Mouse (Mus musculus) kidney, embryonic 15.5 days (tissue): ENCODE measurements around the gene Cbfa2t2. TPM values are rescaled to one million over a fixed set of nuclear protein-coding genes. Genes with fewer than 3 reads are reported as not detected.
A peak's percentile ranks its signal among the peaks of the same experiment; 100 is the strongest.

Experiments
- ATAC-seq: fragments of 200-750 bp; cut with Nextera tagmentation; replicated peaks from 2 replicates; pipeline ENCODE4 v1.8.0; 2017; ENCODE audit warnings: moderate TSS enrichment; ENCODE audit not compliant: low FRiP score
- H3K27ac ChIP-seq: fragments of 300-500 bp; sonication (generic); 2 replicates; pipeline ENCODE4 v1.5.1; 2015; ENCODE audit warnings: mild to moderate bottlenecking, inconsistent platforms
- H3K27me3 ChIP-seq: fragments of 300-500 bp; sonication (generic); 2 replicates; pipeline ENCODE4 v1.6.1; 2015; ENCODE audit warnings: inconsistent platforms
- H3K36me3 ChIP-seq: fragments of 300-500 bp; sonication (generic); 2 replicates; pipeline ENCODE4 v1.6.1; 2015; ENCODE audit warnings: inconsistent platforms
- H3K4me1 ChIP-seq: fragments of 300-500 bp; sonication (generic); 2 replicates; pipeline ENCODE4 v1.6.1; 2015; ENCODE audit warnings: inconsistent platforms
- H3K4me2 ChIP-seq: fragments of 300-500 bp; sonication (generic); 2 replicates; pipeline ENCODE4 v1.6.1; 2015; ENCODE audit warnings: moderate library complexity, mild to moderate bottlenecking, inconsistent platforms
- H3K4me3 ChIP-seq: fragments of 300-500 bp; sonication (generic); replicated peaks from 2 replicates; pipeline ENCODE4 v1.5.1; 2015; ENCODE audit warnings: mild to moderate bottlenecking, inconsistent platforms
- H3K9ac ChIP-seq: fragments of 300-500 bp; sonication (generic); 2 replicates; pipeline ENCODE4 v1.6.1; 2015; ENCODE audit warnings: mild to moderate bottlenecking, inconsistent platforms
- H3K9me3 ChIP-seq: fragments of 300-500 bp; sonication (generic); replicated peaks from 2 replicates; pipeline ENCODE4 v1.6.1; 2016; ENCODE audit warnings: inconsistent platforms
- WGBS: fragments of 180-500 bp; shearing (Covaris S2); methylation state at CpG from one replicate; pipeline ENCODE4 v1.1.7; 2015; ENCODE audit warnings: mixed read lengths; 5-methylcytosine and 5-hydroxymethylcytosine counted together
- polyA plus RNA-seq: library from polyadenylated mRNA; unstranded; fragments of >200 nt; fragmentation: Nextera tagmentation; extraction: Ambion mirVana; gene quantifications from 2 replicates; pipeline ENCODE4 v1.2.1, GENCODE M21; 2015

The Cbfa2t2 gene
- polyA plus RNA-seq, 1 experiment from 2014 or later: 46.0 TPM

- Histone ChIP-seq H3K36me3 (peaks cover 11% of the 10 kb centered on the region), H3K4me3 (no peak overlapping the region), H3K27ac (peak overlapping the region; percentile 87), H3K9ac (no peak overlapping the region), H3K9me3 (no peaks in the 10 kb centered on the region), H3K27me3 (no peaks in the 10 kb centered on the region), H3K4me2 (no peak overlapping the region), H3K4me1 (peaks cover 28% of the 10 kb centered on the region)
- no peak for ATAC-seq
- WGBS: 64% methylated on average over 1 of the region's 1 CpGs
Measured at GRCm38 (mm10) chr2:154454099-154454498, 17.8 kb downstream of the Cbfa2t2 start.

- Histone ChIP-seq H3K4me2 (no peak overlapping the region), H3K27ac (peak overlapping the region; percentile 87), H3K4me3 (no peak overlapping the region), H3K4me1 (peaks cover 28% of the 10 kb centered on the region), H3K9ac (no peak overlapping the region), H3K9me3 (no peaks in the 10 kb centered on the region), H3K36me3 (peaks cover 11% of the 10 kb centered on the region), H3K27me3 (no peaks in the 10 kb centered on the region)
- peak; percentile 87 for ATAC-seq
- WGBS: 33% methylated on average over 3 of the region's 3 CpGs
Measured at GRCm38 (mm10) chr2:154454605-154455004, 18.3 kb downstream of the Cbfa2t2 start.

GRCm38 (mm10) chr2:154455776-154456175, 19.5 kb downstream of the Cbfa2t2 start:
- Histone ChIP-seq H3K4me3 (no peak overlapping the region), H3K9ac (no peak overlapping the region), H3K27me3 (no peaks in the 10 kb centered on the region), H3K9me3 (no peaks in the 10 kb centered on the region), H3K4me2 (peak overlapping the region; percentile 25; the same call in 1 of the 2 replicates), H3K36me3 (peaks cover 11% of the 10 kb centered on the region), H3K4me1 (peaks cover 32% of the 10 kb centered on the region), H3K27ac (peak overlapping the region; percentile 87)
- 29% methylated on average over 5 of the region's 5 CpGs for WGBS
- ATAC-seq: peak; percentile 58; the same call in 1 of the 2 replicates

DNA sequence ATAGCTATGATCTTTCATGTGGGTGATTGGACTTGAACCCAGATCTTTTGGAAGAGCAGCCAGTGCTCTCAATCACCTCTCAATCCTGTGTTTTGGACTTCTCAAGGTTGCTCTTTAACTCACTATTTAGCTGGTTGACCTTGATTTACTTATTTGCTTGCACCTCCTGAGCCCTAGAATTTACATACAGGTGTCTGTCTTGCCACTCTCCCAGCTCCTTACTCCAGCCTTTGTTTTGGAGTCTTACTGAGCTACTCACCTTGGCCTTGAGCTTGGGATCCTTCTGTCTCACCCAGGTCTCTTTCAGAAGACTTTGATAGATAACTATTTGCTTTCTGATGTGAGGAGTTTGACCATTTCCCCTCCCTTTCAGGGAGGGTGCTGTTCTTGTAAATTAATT, 20.3 kb downstream of the Cbfa2t2 start:
- ATAC-seq: no peak
- Histone ChIP-seq H3K9ac (no peak overlapping the region), H3K36me3 (peaks cover 11% of the 10 kb centered on the region), H3K27me3 (no peaks in the 10 kb centered on the region), H3K4me1 (peaks cover 32% of the 10 kb centered on the region), H3K4me3 (no peak overlapping the region), H3K27ac (0 out of 2 replicates have a peak overlapping the region, but pooled peaks have one; percentile 9), H3K4me2 (no peak overlapping the region), H3K9me3 (no peaks in the 10 kb centered on the region)

DNA sequence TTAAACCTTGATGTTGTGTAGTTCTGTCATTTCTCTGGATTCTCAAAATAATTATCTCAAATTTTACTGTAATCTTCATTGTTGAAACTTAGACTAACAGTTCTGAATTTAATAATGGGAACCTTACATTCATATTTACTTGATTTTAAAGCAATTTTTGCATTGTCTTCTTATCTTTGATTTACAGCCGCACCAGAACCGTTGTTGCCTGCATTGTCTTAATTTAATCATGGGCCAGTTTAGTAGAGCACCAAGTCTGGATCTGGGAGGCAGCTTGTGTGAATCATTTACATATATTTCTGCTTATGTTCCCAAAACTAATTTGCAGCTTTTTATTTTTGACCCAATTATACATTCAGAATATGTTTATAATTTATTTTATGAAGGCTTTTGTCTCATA, 23.0 kb downstream of the Cbfa2t2 start:
- Histone ChIP-seq H3K4me1 (peaks cover 33% of the 10 kb centered on the region), H3K27ac (no peak overlapping the region), H3K36me3 (0 out of 2 replicates have a peak, but pooled peaks cover 4% of the 10 kb centered on the region), H3K4me3 (no peak overlapping the region), H3K4me2 (no peak overlapping the region), H3K27me3 (no peaks in the 10 kb centered on the region), H3K9me3 (no peaks in the 10 kb centered on the region), H3K9ac (no peak overlapping the region)
- no peak for ATAC-seq
- 63% methylated on average over 2 of the region's 2 CpGs for WGBS

- WGBS: 21% methylated on average over 4 of the region's 4 CpGs
- H3K36me3 ChIP-seq: 0 out of 2 replicates have a peak, but pooled peaks cover 4% of the 10 kb centered on the region
- H3K27ac ChIP-seq: peak overlapping the region; percentile 18; the same call in 1 of the 2 replicates
- no peak overlapping the region for H3K9ac ChIP-seq
- peaks cover 30% of the 10 kb centered on the region for H3K4me1 ChIP-seq
- no peaks in the 10 kb centered on the region for H3K27me3 ChIP-seq
- no peak; the same call in 1 of the 2 replicates for ATAC-seq
- no peak overlapping the region for H3K4me3 ChIP-seq
- H3K9me3 ChIP-seq: no peaks in the 10 kb centered on the region
- H3K4me2 ChIP-seq: no peak overlapping the region
Measured at GRCm38 (mm10) chr2:154459851-154460250, 23.6 kb downstream of the Cbfa2t2 start.

DNA sequence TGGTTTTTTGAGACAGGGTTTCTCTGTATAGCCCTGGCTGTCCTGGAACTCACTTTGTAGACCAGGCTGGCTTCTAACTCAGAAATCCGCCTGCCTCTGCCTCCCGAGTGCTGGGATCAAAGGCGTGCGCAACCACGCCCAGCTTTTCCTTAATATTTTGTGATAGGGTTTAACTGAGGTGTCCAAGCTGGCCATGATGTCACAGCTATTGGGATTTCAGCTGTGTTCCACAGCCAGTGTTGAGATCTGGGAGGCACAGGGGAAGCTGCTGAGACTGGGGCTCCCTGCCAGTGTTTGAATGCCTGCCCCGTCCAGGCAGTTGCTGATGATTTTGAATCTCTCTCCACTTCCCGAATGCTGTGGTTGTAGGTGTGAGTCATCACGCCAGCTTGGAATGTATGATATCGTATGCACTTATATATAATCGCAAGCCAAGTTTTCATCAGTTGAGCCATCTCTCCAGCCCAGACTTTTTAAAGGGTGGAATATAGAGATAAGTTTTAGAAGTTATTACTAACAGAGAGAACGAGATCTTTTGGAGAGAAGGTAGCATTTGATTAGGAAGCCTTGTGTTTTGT, 27.4 kb downstream of the Cbfa2t2 start:
- no peaks in the 10 kb centered on the region for H3K27me3 ChIP-seq
- peaks cover 5% of the 10 kb centered on the region; the same call in 1 of the 2 replicates for H3K36me3 ChIP-seq
- no peak overlapping the region for H3K4me2 ChIP-seq
- no peak overlapping the region for H3K4me3 ChIP-seq
- no peaks in the 10 kb centered on the region; the same call in 1 of the 2 replicates for H3K9me3 ChIP-seq
- peaks cover 16% of the 10 kb centered on the region for H3K4me1 ChIP-seq
- H3K27ac ChIP-seq: no peak overlapping the region
- ATAC-seq: no peak
- 88% methylated on average over 11 of the region's 11 CpGs for WGBS
- no peak overlapping the region for H3K9ac ChIP-seq

GRCm38 (mm10) chr2:154465914-154466335, 29.6 kb downstream of the Cbfa2t2 start:
- Histone ChIP-seq H3K4me2 (no peak overlapping the region), H3K27ac (no peak overlapping the region), H3K4me1 (peaks cover 12% of the 10 kb centered on the region), H3K9me3 (no peaks in the 10 kb centered on the region; the same call in 1 of the 2 replicates), H3K9ac (no peak overlapping the region), H3K36me3 (peaks cover 5% of the 10 kb centered on the region; the same call in 1 of the 2 replicates), H3K4me3 (no peak overlapping the region), H3K27me3 (no peaks in the 10 kb centered on the region)
- ATAC-seq: no peak
- WGBS: 74% methylated on average over 1 of the region's 1 CpGs

GRCm38 (mm10) chr2:154467139-154467538, 30.9 kb downstream of the Cbfa2t2 start:
- 86% methylated on average over 5 of the region's 5 CpGs for WGBS
- no peak overlapping the region for H3K9ac ChIP-seq
- no peak overlapping the region for H3K4me2 ChIP-seq
- peaks cover 5% of the 10 kb centered on the region; the same call in 1 of the 2 replicates for H3K36me3 ChIP-seq
- no peaks in the 10 kb centered on the region for H3K27me3 ChIP-seq
- H3K9me3 ChIP-seq: no peaks in the 10 kb centered on the region; the same call in 1 of the 2 replicates
- H3K4me3 ChIP-seq: no peak overlapping the region
- H3K27ac ChIP-seq: no peak overlapping the region
- ATAC-seq: no peak
- H3K4me1 ChIP-seq: peaks cover 9% of the 10 kb centered on the region

DNA sequence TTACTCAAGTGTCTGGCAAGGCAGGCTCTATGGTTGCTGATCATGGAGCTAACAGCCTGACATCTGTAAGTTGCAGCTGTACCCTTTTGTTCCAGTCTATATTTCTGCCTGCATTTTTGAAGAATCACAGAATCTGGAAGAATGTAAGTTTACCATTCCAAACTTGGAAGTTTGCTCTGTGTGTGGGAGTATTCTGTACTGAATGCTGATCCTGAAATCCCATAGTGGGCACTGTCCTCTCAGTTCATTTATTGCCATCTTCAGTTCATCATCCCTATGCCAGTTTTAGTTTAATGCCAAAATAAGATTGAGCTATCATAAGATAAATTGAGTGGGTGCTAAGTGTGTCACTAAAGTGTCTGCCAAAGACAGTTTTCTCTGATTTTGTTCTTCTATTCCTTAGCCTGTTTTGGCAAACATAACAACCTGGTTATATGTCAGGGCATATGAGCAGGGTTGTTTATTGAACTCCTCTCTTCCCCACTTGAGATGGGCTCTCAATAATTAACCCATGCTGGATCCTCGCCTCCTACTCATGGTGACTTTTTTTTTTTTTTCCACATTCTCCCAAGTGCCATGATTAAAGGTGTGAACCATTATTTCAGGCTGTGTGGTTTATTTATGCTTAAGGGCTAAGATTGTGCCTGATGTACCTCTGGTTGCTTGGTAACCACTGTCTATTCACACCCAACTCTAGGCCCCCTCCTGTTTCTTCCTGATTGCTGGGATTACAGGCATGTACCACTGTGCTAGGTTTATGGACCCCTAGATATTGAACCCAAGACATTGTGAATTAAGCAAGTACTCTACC, 38.2 kb downstream of the Cbfa2t2 start:
- H3K4me3 ChIP-seq: no peak overlapping the region
- H3K27me3 ChIP-seq: no peaks in the 10 kb centered on the region
- WGBS: 81% methylated on average over 1 of the region's 1 CpGs
- no peaks in the 10 kb centered on the region for H3K9me3 ChIP-seq
- no peak overlapping the region for H3K4me2 ChIP-seq
- no peak overlapping the region for H3K9ac ChIP-seq
- peak overlapping the region; percentile 16; the same call in 1 of the 2 replicates for H3K27ac ChIP-seq
- no peaks in the 10 kb centered on the region for H3K36me3 ChIP-seq
- H3K4me1 ChIP-seq: 0 out of 2 replicates have a peak, but pooled peaks cover 8% of the 10 kb centered on the region
- ATAC-seq: no peak

DNA sequence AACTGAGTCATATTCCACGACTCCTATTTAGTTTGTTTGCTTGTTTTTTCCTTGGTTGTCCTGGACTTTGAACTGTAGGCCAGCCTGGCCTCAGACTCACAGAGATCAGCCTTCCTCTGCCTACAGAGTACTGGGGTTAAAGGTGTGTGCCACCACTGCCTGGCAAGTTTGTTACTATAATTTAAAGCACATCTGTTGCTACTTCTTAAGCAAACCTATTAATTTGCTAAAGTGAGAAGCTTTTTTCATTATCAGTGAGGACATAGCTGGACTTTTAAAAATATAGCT, 38.7 kb downstream of the Cbfa2t2 start:
- 91% methylated on average over 1 of the region's 1 CpGs for WGBS
- H3K27me3 ChIP-seq: no peaks in the 10 kb centered on the region

GRCm38 (mm10) chr2:154475861-154476260, 39.6 kb downstream of the Cbfa2t2 start:
- Histone ChIP-seq H3K9ac (no peak overlapping the region), H3K36me3 (no peaks in the 10 kb centered on the region), H3K4me2 (no peak overlapping the region), H3K27me3 (no peaks in the 10 kb centered on the region), H3K4me1 (0 out of 2 replicates have a peak, but pooled peaks cover 8% of the 10 kb centered on the region), H3K27ac (no peak overlapping the region), H3K4me3 (no peak overlapping the region), H3K9me3 (no peaks in the 10 kb centered on the region)
- WGBS: 96% methylated on average over 7 of the region's 7 CpGs
- no peak for ATAC-seq

More for the DNA sequence above, 38.7 kb downstream of the Cbfa2t2 start:
- Histone ChIP-seq H3K27ac (no peak overlapping the region), H3K4me1 (0 out of 2 replicates have a peak, but pooled peaks cover 8% of the 10 kb centered on the region), H3K4me2 (no peak overlapping the region), H3K9me3 (no peaks in the 10 kb centered on the region), H3K9ac (no peak overlapping the region), H3K36me3 (no peaks in the 10 kb centered on the region), H3K4me3 (no peak overlapping the region)
- ATAC-seq: no peak
